Mouse (Mus musculus): ENCODE results near the gene S100a2. TPM values are rescaled to one million over a fixed set of nuclear protein-coding genes. Genes with fewer than 3 reads are reported as not detected.
A peak's percentile ranks its signal among the peaks of the same experiment; 100 is the strongest.

Gene S100a2
- polyA plus RNA-seq, 1 experiment from 2014 or later: not detected

- Histone ChIP-seq H3K4me3 (no peak overlapping the region), H3K27me3 (ENCODE audit: low read depth, poor library complexity, severe bottlenecking) (no peaks in the 10 kb centered on the region), H3K27ac (replicated peaks) (no peak overlapping the region), H3K9me3 (replicated peaks) (no peaks in the 10 kb centered on the region), H3K36me3 (no peaks in the 10 kb centered on the region), H3K4me1 (peaks cover 21% of the 10 kb centered on the region)
- DNase-seq (ENCODE audit: low spot score): no peak
- WGBS: 60% methylated on average over 4 of the region's 4 CpGs
Observed at GRCm38 (mm10) chr3:90627807-90628206, 37.8 kb downstream of the S100a2 start.

- H3K4me1 ChIP-seq: peaks cover 7% of the 10 kb centered on the region
- no peak for DNase-seq (ENCODE audit: low spot score)
- H3K9me3 ChIP-seq (replicated peaks): no peaks in the 10 kb centered on the region
- WGBS: 80% methylated on average over 2 of the region's 2 CpGs
- H3K27me3 ChIP-seq (ENCODE audit: low read depth, poor library complexity, severe bottlenecking): no peaks in the 10 kb centered on the region
- H3K27ac ChIP-seq (replicated peaks): no peak overlapping the region
- H3K36me3 ChIP-seq: no peaks in the 10 kb centered on the region
- no peak overlapping the region for H3K4me3 ChIP-seq
Observed at GRCm38 (mm10) chr3:90629298-90629697, 39.3 kb downstream of the S100a2 start.

DNA sequence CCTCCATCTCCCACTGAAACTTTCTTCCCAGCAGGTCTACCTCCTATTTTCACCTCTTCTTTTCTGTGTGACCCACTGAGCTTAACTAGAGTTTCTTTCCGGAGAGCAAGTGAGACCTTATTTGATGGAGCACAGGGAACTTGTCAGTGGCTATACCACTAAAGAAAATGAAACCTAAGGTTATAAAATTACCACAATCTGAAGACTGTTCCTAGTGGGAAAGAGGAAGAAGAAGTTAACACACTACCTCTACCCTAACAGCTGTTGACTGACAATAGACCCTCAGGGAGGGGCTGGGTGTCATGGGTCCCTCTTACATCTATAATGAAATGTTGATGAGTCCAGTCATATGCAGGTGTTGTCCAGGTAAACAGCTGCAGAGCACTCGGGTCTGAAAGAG is 41.9 kb downstream of the S100a2 start:
- Histone ChIP-seq H3K4me1 (no peaks in the 10 kb centered on the region), H3K27me3 (ENCODE audit: low read depth, poor library complexity, severe bottlenecking) (no peaks in the 10 kb centered on the region), H3K4me3 (no peak overlapping the region), H3K9me3 (replicated peaks) (no peaks in the 10 kb centered on the region), H3K27ac (replicated peaks) (no peak overlapping the region), H3K36me3 (no peaks in the 10 kb centered on the region)
- no peak for DNase-seq (ENCODE audit: low spot score)
- WGBS: 84% methylated on average over 2 of the region's 2 CpGs

DNA sequence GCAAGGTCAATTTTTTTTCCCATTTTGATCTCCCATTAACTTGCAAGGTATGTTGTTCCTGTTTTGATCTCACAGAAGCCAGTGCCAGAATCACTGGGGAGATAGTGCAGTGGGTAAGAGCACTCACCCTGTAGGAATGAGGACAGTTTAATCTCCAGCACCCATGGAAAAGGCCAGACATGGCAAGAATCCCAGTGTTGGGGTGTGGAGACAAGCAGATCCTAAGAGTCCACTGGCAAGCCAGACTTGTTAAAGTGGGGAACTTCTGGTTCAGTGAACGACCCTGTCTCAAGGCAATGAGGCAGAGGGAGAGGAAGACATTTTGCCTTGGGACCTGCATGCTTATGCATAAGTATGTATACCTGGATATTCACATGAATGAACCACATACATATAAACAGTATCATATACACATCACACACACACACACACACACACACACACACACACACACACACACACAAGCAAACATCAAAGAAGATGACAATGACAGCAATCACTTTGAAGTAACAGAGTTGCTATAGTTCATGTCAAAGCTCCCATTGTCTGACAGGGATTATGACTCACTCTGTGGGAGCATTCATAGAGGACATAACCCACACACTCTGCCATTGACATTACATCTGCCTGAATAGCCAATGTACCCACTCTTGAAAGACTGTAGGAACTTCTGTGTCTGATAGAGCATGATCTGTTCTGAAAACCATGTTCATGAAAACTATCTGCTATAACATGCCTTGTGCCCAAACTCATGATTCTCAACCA is 48.6 kb downstream of the S100a2 start:
- Histone ChIP-seq H3K4me3 (no peak overlapping the region), H3K9me3 (replicated peaks) (no peaks in the 10 kb centered on the region), H3K27ac (replicated peaks) (no peak overlapping the region), H3K4me1 (no peaks in the 10 kb centered on the region), H3K27me3 (ENCODE audit: low read depth, poor library complexity, severe bottlenecking) (no peaks in the 10 kb centered on the region), H3K36me3 (no peaks in the 10 kb centered on the region)
- 82% methylated on average over 1 of the region's 1 CpGs for WGBS
- DNase-seq (ENCODE audit: low spot score): no peak

DNA sequence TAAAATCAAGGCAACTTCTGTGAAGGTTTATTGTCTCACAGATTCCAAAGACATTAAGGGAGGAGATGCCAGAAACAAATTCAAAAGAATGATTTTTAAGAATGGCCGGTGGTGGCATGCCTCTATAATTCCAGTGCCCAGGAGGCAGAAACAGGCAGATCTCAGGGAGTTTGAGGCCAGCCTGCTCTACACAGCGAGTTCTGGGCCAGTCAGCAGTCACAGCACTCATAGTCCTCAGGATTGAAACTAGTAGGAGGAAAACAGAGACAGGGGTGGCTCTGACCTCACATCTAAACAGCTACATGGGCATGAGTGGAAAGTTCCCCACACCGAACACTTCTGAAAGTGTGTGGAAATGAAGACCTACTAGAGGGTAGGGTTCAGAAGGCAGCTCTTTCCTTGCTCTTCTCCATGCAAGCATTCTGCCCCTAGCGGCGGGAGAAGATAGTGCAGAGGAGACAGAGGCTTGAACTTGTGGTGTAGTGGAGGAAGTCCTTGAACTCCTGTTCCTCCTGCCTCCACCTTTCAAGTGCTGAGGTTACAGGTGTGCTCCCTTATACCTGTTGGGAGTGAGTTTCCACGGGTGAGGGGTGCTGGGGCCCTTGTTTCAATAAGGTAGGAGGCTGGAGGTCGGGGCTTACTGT is 49.6 kb downstream of the S100a2 start:
- H3K4me1 ChIP-seq: no peaks in the 10 kb centered on the region
- no peaks in the 10 kb centered on the region for H3K36me3 ChIP-seq
- no peaks in the 10 kb centered on the region for H3K9me3 ChIP-seq (replicated peaks)
- no peak overlapping the region for H3K27ac ChIP-seq (replicated peaks)
- peak; percentile 43 for DNase-seq (ENCODE audit: low spot score)
- no peak overlapping the region for H3K4me3 ChIP-seq
- no peaks in the 10 kb centered on the region for H3K27me3 ChIP-seq (ENCODE audit: low read depth, poor library complexity, severe bottlenecking)
- WGBS: 46% methylated on average over 7 of the region's 7 CpGs

GRCm38 (mm10) chr3:90640981-90641380 is 50.9 kb downstream of the S100a2 start:
- no peak for DNase-seq (ENCODE audit: low spot score)
- Histone ChIP-seq H3K4me1 (no peaks in the 10 kb centered on the region), H3K36me3 (no peaks in the 10 kb centered on the region), H3K27me3 (ENCODE audit: low read depth, poor library complexity, severe bottlenecking) (no peaks in the 10 kb centered on the region), H3K9me3 (replicated peaks) (no peaks in the 10 kb centered on the region), H3K4me3 (no peak overlapping the region), H3K27ac (replicated peaks) (no peak overlapping the region)
- WGBS: 85% methylated on average over 7 of the region's 7 CpGs

Other genes starting within 250 kb of the S100a2 start
- gene Slc27a3, start 200.3 kb upstream of the S100a2 start, polyA plus RNA-seq (2016; fragmentation: Nextera tagmentation; extraction: Ambion mirVana): 16.4 and 20.1 TPM in 2 replicates
- 36.2 and 36.9 TPM in 2 replicates for gene Ints3, start 156.6 kb upstream of the S100a2 start, polyA plus RNA-seq (2016; fragmentation: Nextera tagmentation; extraction: Ambion mirVana)
- gene Npr1, start 124.4 kb upstream of the S100a2 start, polyA plus RNA-seq (2016; fragmentation: Nextera tagmentation; extraction: Ambion mirVana): 2.9 and 3.3 TPM in 2 replicates
- gene Ilf2, start 114.1 kb upstream of the S100a2 start, polyA plus RNA-seq (2016; fragmentation: Nextera tagmentation; extraction: Ambion mirVana): 343 and 346 TPM in 2 replicates
- gene Snapin, start 99.2 kb upstream of the S100a2 start, polyA plus RNA-seq (2016; fragmentation: Nextera tagmentation; extraction: Ambion mirVana): 65.5 and 75.1 TPM in 2 replicates
- 193 and 205 TPM in 2 replicates for gene Chtop, start 80.7 kb upstream of the S100a2 start, polyA plus RNA-seq (2016; fragmentation: Nextera tagmentation; extraction: Ambion mirVana)
- gene S100a1, start 75.9 kb upstream of the S100a2 start, polyA plus RNA-seq (2016; fragmentation: Nextera tagmentation; extraction: Ambion mirVana): 5.4 and 7.2 TPM in 2 replicates
- 9.3 and 9.5 TPM in 2 replicates for gene S100a13, start 75.8 kb upstream of the S100a2 start, polyA plus RNA-seq (2016; fragmentation: Nextera tagmentation; extraction: Ambion mirVana)
- not detected in 2 replicates for gene S100a14, start 63.4 kb upstream of the S100a2 start, polyA plus RNA-seq (2016; fragmentation: Nextera tagmentation; extraction: Ambion mirVana)
- 30.8 and 35.3 TPM in 2 replicates for gene S100a16, start 53.0 kb upstream of the S100a2 start, polyA plus RNA-seq (2016; fragmentation: Nextera tagmentation; extraction: Ambion mirVana)
- not detected in 2 replicates for gene S100a3, start 29.7 kb upstream of the S100a2 start, polyA plus RNA-seq (2016; fragmentation: Nextera tagmentation; extraction: Ambion mirVana)
- gene Gm42674, start 11.7 kb downstream of the S100a2 start, polyA plus RNA-seq (2016; fragmentation: Nextera tagmentation; extraction: Ambion mirVana): not detected in 2 replicates
- gene S100a4, start 13.5 kb downstream of the S100a2 start, polyA plus RNA-seq (2016; fragmentation: Nextera tagmentation; extraction: Ambion mirVana): 0.35 and 0.81 TPM in 2 replicates
- gene S100a5, start 18.3 kb downstream of the S100a2 start, polyA plus RNA-seq (2016; fragmentation: Nextera tagmentation; extraction: Ambion mirVana): not detected in 2 replicates
- 14.0 and 23.4 TPM in 2 replicates for gene S100a6, start 22.6 kb downstream of the S100a2 start, polyA plus RNA-seq (2016; fragmentation: Nextera tagmentation; extraction: Ambion mirVana)
- gene S100a7a, start 63.8 kb downstream of the S100a2 start, polyA plus RNA-seq (2016; fragmentation: Nextera tagmentation; extraction: Ambion mirVana): 0.15 TPM in 1 of 2 replicates, not detected in the other
- gene S100a8, start 78.7 kb downstream of the S100a2 start, polyA plus RNA-seq (2016; fragmentation: Nextera tagmentation; extraction: Ambion mirVana): 2.3 TPM in 1 of 2 replicates, not detected in the other
- 0.48 TPM in 1 of 2 replicates, not detected in the other for gene S100a9, start 105.5 kb downstream of the S100a2 start, polyA plus RNA-seq (2016; fragmentation: Nextera tagmentation; extraction: Ambion mirVana)
- not detected in 2 replicates for gene Pglyrp4, start 136.7 kb downstream of the S100a2 start, polyA plus RNA-seq (2016; fragmentation: Nextera tagmentation; extraction: Ambion mirVana)
- not detected in 2 replicates for gene Gm5849, start 187.6 kb downstream of the S100a2 start, polyA plus RNA-seq (2016; fragmentation: Nextera tagmentation; extraction: Ambion mirVana)

All from midbrain, embryonic 10.5 days (tissue).